Mouse (Mus musculus) hindbrain, embryonic 13.5 days (tissue): ENCODE data around the gene Lss. TPM values are rescaled to one million over a fixed set of nuclear protein-coding genes. Genes with fewer than 3 reads are reported as not detected.
A peak's percentile ranks its signal among the peaks of the same experiment; 100 is the strongest.

Experiments
- ATAC-seq: fragments of 200-750 bp; cut with Nextera tagmentation; 2 replicates; pipeline ENCODE4 v1.8.0; 2017; ENCODE audit warnings: moderate TSS enrichment; ENCODE audit not compliant: low FRiP score
- H3K27ac ChIP-seq: fragments of 300-500 bp; sonication (generic); 2 replicates; pipeline ENCODE4 v1.5.1; 2015; ENCODE audit warnings: inconsistent platforms, mild to moderate bottlenecking, moderate library complexity
- H3K27me3 ChIP-seq: fragments of 300-500 bp; sonication (generic); 2 replicates; pipeline ENCODE4 v1.6.1; 2015; ENCODE audit warnings: mild to moderate bottlenecking, inconsistent platforms
- H3K36me3 ChIP-seq: fragments of 300-500 bp; sonication (generic); 2 replicates; pipeline ENCODE4 v1.6.1; 2015; ENCODE audit warnings: mild to moderate bottlenecking, inconsistent platforms
- H3K4me1 ChIP-seq: fragments of 300-500 bp; sonication (generic); replicated peaks from 2 replicates; pipeline ENCODE4 v1.6.1; 2015; ENCODE audit warnings: inconsistent platforms
- H3K4me2 ChIP-seq: fragments of 300-500 bp; sonication (generic); 2 replicates; pipeline ENCODE4 v1.6.1; 2015; ENCODE audit warnings: inconsistent platforms, mild to moderate bottlenecking, moderate library complexity
- H3K4me3 ChIP-seq: fragments of 300-500 bp; sonication (generic); 2 replicates; pipeline ENCODE4 v1.5.1; 2015; ENCODE audit warnings: mild to moderate bottlenecking, inconsistent platforms
- H3K9ac ChIP-seq: fragments of 300-500 bp; sonication (generic); 2 replicates; pipeline ENCODE4 v1.6.1; 2015; ENCODE audit warnings: mild to moderate bottlenecking, inconsistent platforms
- H3K9me3 ChIP-seq: fragments of 300-500 bp; sonication (generic); 2 replicates; pipeline ENCODE4 v1.6.1; 2016; ENCODE audit warnings: inconsistent platforms
- WGBS: fragments of 180-500 bp; shearing (Covaris S2); methylation state at CpG from one replicate; pipeline ENCODE4 v1.1.7; 2015; 5-methylcytosine and 5-hydroxymethylcytosine counted together
- polyA plus RNA-seq: library from polyadenylated mRNA; unstranded; fragments of >200 nt; fragmentation: Nextera tagmentation; extraction: Ambion mirVana; gene quantifications from 2 replicates; pipeline ENCODE4 v1.2.1, GENCODE M21; 2015

The Lss gene
- polyA plus RNA-seq, 1 experiment from 2014 or later: 37.9 TPM

- no peaks in the 10 kb centered on the region for H3K9me3 ChIP-seq
- 68% methylated on average over 3 of the region's 3 CpGs for WGBS
- no peaks in the 10 kb centered on the region for H3K27me3 ChIP-seq
- no peak overlapping the region for H3K4me2 ChIP-seq
- H3K9ac ChIP-seq: no peak overlapping the region
- H3K27ac ChIP-seq: no peak overlapping the region
- no peak for ATAC-seq
- no peak overlapping the region for H3K4me3 ChIP-seq
- no peaks in the 10 kb centered on the region for H3K4me1 ChIP-seq
- no peaks in the 10 kb centered on the region for H3K36me3 ChIP-seq
Measured at GRCm38 (mm10) chr10:76572151-76572550, 40.8 kb downstream of the Lss start.

- no peaks in the 10 kb centered on the region for H3K27me3 ChIP-seq
- WGBS: 72% methylated on average over 3 of the region's 3 CpGs
- H3K36me3 ChIP-seq: no peaks in the 10 kb centered on the region
- H3K4me2 ChIP-seq: no peak within 1 kb of the TSS
- no peak within 1 kb of the TSS for H3K27ac ChIP-seq
- no peaks in the 10 kb centered on the region for H3K9me3 ChIP-seq
- ATAC-seq: no peak
- H3K4me1 ChIP-seq: no peaks in the 10 kb centered on the region
- H3K9ac ChIP-seq: no peak within 1 kb of the TSS
- no peak within 1 kb of the TSS for H3K4me3 ChIP-seq
Measured at GRCm38 (mm10) chr10:76575374-76575773, 44.0 kb downstream of the Lss start, which contains the start of gene Ftcd. Gene Ftcd, plus strand, starts transcription at chr10:76575648.

GRCm38 (mm10) chr10:76576920-76577319 lies 45.5 kb downstream of the Lss start:
- Histone ChIP-seq H3K9me3 (no peaks in the 10 kb centered on the region), H3K27me3 (no peaks in the 10 kb centered on the region), H3K27ac (no peak overlapping the region), H3K4me1 (no peaks in the 10 kb centered on the region), H3K36me3 (no peaks in the 10 kb centered on the region), H3K9ac (no peak overlapping the region), H3K4me2 (no peak overlapping the region), H3K4me3 (no peak overlapping the region)
- ATAC-seq: no peak
- WGBS: 76% methylated on average over 7 of the region's 7 CpGs

- Histone ChIP-seq H3K27ac (no peak overlapping the region), H3K9ac (no peak overlapping the region), H3K36me3 (no peaks in the 10 kb centered on the region), H3K4me3 (no peak overlapping the region), H3K4me1 (no peaks in the 10 kb centered on the region; the same call in 1 of the 2 replicates), H3K27me3 (peaks cover 13% of the 10 kb centered on the region), H3K4me2 (peak overlapping the region; percentile 33), H3K9me3 (no peaks in the 10 kb centered on the region)
- WGBS: 14% methylated on average over 10 of the region's 10 CpGs
- no peak for ATAC-seq
Measured at GRCm38 (mm10) chr10:76584138-76584537, 52.8 kb downstream of the Lss start.

GRCm38 (mm10) chr10:76586190-76586589 lies 54.8 kb downstream of the Lss start:
- H3K36me3 ChIP-seq: no peaks in the 10 kb centered on the region
- no peak overlapping the region for H3K4me2 ChIP-seq
- peaks cover 13% of the 10 kb centered on the region for H3K27me3 ChIP-seq
- H3K9me3 ChIP-seq: no peaks in the 10 kb centered on the region
- H3K4me1 ChIP-seq: no peaks in the 10 kb centered on the region; the same call in 1 of the 2 replicates
- H3K27ac ChIP-seq: no peak overlapping the region
- no peak overlapping the region for H3K4me3 ChIP-seq
- ATAC-seq: no peak
- no peak overlapping the region for H3K9ac ChIP-seq
- WGBS: 53% methylated on average over 1 of the region's 1 CpGs

DNA sequence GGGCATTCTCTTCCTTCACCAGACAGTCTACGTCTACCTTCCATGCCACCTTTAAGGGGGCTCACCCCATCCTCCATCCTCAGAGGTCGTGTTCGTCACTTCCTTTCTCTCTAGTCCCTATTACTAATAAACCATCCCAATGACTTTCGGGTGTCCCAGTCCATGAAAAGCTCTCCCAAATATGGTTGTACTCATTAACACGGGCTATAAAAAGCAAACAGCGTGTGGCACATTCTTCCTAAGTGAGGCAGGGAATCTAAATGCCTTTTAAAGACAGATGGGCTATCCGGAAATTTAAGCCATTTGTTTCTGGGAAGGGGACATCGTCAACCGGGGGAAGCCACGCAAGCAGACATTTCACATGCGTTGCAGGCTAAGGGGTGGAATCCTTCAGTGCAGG lies 58.8 kb downstream of the Lss start:
- H3K4me2 ChIP-seq: no peak overlapping the region
- no peak overlapping the region for H3K9ac ChIP-seq
- H3K4me3 ChIP-seq: no peak overlapping the region
- H3K4me1 ChIP-seq: no peaks in the 10 kb centered on the region
- WGBS: 83% methylated on average over 11 of the region's 11 CpGs
- H3K36me3 ChIP-seq: no peaks in the 10 kb centered on the region
- no peak overlapping the region for H3K27ac ChIP-seq
- no peaks in the 10 kb centered on the region for H3K27me3 ChIP-seq
- ATAC-seq: no peak
- no peaks in the 10 kb centered on the region for H3K9me3 ChIP-seq

- Histone ChIP-seq H3K9me3 (no peaks in the 10 kb centered on the region), H3K4me3 (no peak overlapping the region), H3K9ac (no peak overlapping the region), H3K36me3 (no peaks in the 10 kb centered on the region), H3K27ac (no peak overlapping the region), H3K4me1 (no peaks in the 10 kb centered on the region), H3K4me2 (no peak overlapping the region), H3K27me3 (no peaks in the 10 kb centered on the region)
- ATAC-seq: no peak
- 93% methylated on average over 31 of the region's 31 CpGs for WGBS
Measured at GRCm38 (mm10) chr10:76596338-76596737, 65.0 kb downstream of the Lss start.

DNA sequence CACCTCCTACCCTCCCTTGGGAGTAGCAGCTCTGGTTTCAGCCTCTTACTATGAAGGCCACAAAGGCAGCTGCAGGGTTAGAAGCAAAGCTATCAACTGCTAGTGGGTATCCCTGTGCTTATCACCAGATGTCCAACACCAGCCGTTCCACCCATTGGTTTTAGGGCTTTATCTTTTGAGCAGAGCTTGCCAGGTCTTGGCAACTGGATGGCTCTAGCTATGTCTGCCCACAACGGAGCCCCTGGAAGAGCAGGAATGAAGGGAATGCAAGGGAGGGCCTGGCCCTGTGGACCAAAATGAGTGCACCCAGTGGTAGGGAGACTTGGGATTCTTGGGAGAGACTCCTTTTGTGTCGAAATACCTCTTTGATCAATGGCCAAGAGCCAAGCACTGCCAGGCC lies 71.3 kb downstream of the Lss start:
- H3K4me2 ChIP-seq: no peak overlapping the region
- no peak for ATAC-seq
- H3K9me3 ChIP-seq: no peaks in the 10 kb centered on the region
- no peaks in the 10 kb centered on the region for H3K36me3 ChIP-seq
- H3K27me3 ChIP-seq: no peaks in the 10 kb centered on the region
- H3K4me3 ChIP-seq: no peak overlapping the region
- no peak overlapping the region for H3K9ac ChIP-seq
- no peaks in the 10 kb centered on the region for H3K4me1 ChIP-seq
- H3K27ac ChIP-seq: no peak overlapping the region
- 94% methylated on average over 3 of the region's 3 CpGs for WGBS

Other genes with a start within 250 kb of the Lss start
- 14.9 and 16.5 TPM in 2 replicates for gene Dip2a, start 186.3 kb upstream of the Lss start, polyA plus RNA-seq
- not detected in 2 replicates for gene AC141477.1, start 91.1 kb upstream of the Lss start, polyA plus RNA-seq
- gene Pcnt, start 88.8 kb upstream of the Lss start, polyA plus RNA-seq: 8.1 and 8.8 TPM in 2 replicates
- gene 2610028H24Rik, start 82.5 kb upstream of the Lss start, polyA plus RNA-seq: not detected in 2 replicates
- 70.5 and 72.6 TPM in 2 replicates for gene Mcm3ap, start 62.7 kb upstream of the Lss start, polyA plus RNA-seq
- gene Ybey, start 62.5 kb upstream of the Lss start, polyA plus RNA-seq: 6.9 and 7.6 TPM in 2 replicates
- gene Spatc1l, start 30.7 kb downstream of the Lss start, polyA plus RNA-seq: not detected in 2 replicates
- gene Ftcd, start 44.1 kb downstream of the Lss start, polyA plus RNA-seq: 0.16 TPM in 1 of 2 replicates, not detected in the other
- gene Col6a2, start 92.0 kb downstream of the Lss start, polyA plus RNA-seq: 23.5 and 27.6 TPM in 2 replicates
- gene Col6a1, start 194.6 kb downstream of the Lss start, polyA plus RNA-seq: 24.1 and 28.8 TPM in 2 replicates